Mouse (Mus musculus): ENCODE results near the gene Rims4.

The Rims4 gene

DNA sequence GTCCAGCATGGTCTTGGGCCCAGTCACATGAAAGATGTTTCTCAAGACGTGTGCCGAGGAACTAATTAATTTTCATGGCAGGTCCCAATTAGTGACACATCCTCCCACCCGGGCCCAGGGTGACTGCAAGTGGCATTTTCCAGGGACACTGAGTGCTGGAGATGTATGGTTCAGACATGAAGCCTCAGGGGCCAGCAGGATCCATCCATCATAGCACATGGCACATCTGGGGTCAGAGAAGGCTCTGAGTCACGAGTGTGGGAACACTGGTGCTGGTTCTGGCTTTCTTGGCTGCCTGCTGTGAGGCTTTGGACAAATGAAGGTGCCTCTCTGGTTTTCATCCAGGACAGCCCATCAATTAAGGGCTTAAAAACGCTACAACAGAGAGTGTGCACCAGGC lies 11.4 kb downstream of the Rims4 start:
- DNase-seq: no peak

- DNase-seq: no peak
Measured at GRCm38 (mm10) chr2:163904323-163904722, 14.2 kb downstream of the Rims4 start.

DNA sequence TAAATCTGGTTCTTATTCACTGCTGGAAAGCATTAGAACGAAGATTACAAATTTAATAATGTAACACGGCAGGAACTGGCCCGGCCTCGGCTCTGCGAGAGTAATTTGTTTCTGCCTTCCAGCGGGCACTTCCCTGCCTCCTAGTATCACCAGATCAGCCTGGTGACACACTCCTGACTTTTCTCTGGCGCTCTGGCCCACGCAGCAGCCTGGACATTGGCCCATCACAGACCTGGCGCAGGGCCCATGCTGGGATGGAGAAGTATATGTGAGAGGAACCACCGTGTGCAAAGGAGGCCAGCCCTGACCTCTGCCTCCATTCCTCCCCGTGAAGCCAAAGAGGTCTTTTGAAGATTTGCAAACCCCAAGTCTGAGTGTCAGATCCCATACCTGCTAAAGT lies 15.0 kb downstream of the Rims4 start:
- DNase-seq: no peak

DNA sequence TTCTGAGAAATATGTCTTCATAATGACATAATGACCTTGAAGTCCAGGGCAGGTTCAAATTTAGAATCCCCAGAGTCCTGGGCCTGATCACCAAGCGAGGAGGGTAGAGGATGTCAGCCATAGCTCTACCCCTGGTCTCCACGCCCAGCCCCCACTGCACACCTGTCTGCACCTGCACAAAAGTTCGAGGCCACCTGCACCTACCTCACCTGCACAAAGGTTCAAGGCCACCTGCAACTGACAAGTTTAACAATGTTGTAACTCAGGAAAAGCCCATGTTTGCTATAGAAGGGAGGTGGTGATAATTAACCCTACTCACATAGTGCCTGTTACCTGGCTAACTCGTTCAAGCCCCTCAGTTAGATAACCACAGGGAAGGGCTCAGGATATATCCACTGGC lies 16.0 kb downstream of the Rims4 start:
- no peak for DNase-seq

DNA sequence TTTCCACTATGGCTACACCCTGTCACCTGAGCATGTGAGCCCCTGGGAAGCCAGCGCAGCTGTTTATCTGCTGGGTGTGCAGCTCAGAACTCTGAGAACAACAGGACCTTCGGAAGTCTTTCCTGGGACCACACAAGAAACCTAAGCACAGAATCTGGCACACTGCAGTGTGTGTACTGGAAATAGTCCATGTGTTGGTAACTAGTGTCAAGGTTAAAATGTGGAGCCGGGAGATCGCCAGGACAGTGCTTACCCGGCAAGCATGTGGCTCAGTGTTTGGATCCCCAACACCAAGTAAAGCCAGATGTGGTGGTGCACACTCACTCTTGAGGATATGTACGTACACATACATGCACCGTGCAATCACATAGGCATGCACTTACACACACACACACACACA lies 17.4 kb downstream of the Rims4 start:
- DNase-seq: no peak

DNA sequence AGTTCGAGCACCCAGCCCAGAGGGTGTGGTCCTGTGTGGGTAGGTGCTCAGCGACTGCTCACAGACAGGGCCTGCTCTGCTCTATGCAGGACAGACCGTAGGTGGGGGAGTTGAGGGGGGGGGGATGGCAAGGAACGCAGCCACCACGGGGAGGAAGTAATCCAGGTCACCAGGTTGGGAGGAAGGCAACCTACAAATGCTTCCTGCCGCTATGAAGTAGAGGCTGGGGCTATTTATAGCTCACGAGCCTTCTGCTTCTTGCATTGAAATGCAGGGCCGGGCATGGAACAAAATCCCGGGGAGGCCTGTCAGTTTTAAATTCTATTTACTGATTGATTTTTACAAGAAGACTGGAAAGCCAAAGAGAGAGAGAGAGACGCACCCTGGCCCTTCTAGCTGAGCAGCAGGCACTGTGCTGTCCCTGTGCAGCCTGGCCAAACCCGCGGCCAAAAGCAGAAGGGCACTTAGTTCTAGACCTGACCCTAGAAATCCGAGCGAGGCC lies 18.5 kb downstream of the Rims4 start:
- DNase-seq: no peak

- DNase-seq: no peak
Measured at GRCm38 (mm10) chr2:163897988-163898535, 20.4 kb downstream of the Rims4 start.

DNA sequence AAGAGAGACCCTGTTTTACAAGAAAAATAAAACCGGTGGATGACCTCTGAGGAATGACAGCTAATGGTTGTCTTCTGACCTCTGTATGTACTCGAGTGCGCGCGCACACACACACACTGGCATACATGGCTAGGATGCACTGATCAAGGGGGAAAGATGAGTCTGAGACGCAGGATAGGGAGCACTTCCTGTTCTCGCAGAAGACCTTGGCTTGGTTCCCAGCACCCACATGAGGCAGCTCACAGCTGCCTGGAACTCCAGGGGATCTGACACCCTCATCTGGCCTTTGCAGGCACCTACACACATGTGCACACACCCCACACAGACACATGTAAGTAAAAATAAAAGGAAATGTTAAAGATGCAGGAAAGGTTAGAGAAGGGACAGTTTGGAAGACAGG lies 21.5 kb downstream of the Rims4 start:
- no peak for DNase-seq

GRCm38 (mm10) chr2:163895156-163895555 lies 23.3 kb downstream of the Rims4 start:
- DNase-seq: no peak

DNA sequence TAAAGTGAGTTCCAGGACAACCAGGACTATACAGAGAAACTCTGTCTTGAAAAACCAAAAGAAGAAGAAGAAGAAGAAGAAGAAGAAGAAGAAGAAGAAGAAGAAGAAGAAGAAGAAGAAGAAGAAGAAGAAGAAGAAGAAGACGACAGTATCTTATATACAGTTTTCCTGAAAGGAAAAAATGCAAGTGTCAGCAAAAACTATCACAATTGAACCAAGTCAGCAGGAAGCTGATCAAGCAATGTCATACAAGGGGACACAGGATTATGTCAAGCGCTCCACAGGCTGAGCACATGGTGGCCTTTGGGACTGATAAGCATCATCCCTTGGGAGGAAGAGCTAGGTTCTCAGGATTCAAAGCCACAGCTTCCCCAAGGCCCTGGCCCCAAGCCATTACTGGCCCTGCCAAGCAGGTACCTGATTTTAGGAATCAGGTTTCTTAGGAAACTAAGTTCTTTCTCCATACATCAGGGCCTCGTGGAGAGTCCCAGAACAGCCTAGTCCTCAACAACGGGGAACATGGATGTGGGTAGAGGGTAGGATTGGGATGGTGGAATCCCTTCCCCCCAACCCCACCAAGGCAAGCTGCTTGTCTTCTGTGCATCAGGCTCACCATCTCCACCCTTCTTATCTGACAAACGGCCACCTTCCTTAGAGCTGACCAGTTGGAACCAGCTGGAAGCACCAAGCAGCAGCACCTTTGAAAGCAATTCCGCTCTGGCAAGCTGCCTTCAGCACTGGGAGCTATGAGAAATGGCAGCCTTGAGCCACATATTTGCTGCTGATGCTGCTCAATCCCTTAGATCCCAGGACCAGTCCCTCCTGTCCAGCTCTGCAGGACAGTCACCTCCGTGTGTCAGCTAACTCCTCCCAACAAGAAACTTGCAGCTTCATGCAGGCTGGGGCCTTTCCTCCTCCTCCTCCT lies 24.8 kb downstream of the Rims4 start:
- no peak for DNase-seq

DNA sequence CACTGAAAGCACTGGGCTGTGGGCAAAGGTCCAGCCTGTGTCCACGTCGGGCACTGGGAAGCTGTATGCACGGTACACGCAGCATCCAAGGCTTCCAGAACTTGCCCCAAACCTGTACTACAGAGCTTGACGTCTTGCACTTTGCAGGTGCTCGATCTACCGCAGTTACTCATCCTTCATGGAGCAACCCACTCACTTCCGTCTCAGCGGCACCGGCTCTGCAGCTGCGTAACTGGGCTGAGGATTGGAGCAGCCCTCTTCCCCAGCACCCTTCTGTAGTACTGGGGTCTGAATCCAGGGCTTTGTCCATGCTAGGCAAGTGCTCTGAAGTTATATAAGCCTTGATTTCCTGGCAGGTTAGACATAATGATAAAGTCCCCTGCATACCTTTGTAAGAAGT lies 27.2 kb downstream of the Rims4 start:
- no peak for DNase-seq

- no peak for DNase-seq
Measured at GRCm38 (mm10) chr2:163890586-163890985, 27.9 kb downstream of the Rims4 start.

DNA sequence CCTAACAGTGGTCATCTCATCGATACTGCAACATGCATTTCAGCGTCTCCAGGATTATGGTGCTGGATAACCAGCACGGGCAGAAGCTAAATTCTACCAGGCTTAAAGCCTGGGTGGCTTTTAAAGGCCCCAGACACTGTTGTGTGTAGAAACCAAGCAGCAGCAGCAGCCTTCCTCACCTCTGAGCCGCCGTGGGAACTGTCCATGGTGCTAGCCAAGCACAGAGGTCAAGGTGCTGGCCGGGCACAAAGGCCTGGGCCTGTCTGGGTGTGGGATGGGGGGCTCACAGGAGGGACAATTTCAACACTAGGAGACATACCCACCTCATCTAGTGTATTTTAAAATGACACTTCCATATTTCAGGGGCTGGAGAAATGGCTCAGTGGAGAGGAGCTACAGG lies 29.1 kb downstream of the Rims4 start:
- DNase-seq: peak; percentile 82 to 83

DNA sequence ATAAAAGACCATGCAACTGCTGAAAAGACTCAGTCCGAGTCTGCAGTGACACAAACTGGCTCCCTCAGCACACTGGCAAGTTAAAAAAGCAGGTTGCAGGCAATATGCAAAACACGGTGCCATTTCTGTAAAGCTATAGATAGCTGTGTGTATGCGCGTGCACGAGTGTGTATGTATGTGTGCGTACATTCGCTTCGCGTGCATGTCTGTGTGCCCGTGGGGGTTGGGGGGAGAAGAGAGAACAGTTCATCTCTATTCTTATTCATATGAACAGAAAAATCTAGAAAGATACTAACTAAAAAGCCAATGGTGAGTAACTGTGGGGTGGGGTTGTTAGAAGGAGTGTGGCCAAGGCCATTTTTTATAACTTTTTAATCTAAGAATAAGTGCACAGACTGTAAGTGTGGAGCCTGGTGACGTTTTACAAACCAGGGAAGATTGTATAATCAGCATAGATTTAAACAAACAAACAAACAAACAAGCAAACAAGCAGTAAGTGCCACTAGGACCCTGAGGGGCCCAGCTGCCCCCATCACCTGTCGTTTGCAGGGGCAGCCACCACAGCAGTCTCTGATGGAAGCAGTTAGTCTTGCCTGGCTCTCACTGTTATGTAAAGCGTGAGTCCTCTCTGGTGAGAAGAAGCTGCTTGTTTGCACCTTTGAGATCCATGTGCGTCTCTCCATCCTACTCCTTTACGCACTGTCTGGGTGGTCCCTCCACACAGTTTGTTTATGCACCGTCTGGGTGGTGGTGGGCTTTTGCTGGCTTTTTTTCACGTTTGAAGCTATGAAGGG lies 35.4 kb downstream of the Rims4 start:
- no peak for DNase-seq

- DNase-seq: peak; percentile 36 to 50
Measured at GRCm38 (mm10) chr2:163880891-163881290, 37.6 kb downstream of the Rims4 start.

- DNase-seq: no peak
Measured at GRCm38 (mm10) chr2:163876830-163877498, 41.5 kb downstream of the Rims4 start.

DNA sequence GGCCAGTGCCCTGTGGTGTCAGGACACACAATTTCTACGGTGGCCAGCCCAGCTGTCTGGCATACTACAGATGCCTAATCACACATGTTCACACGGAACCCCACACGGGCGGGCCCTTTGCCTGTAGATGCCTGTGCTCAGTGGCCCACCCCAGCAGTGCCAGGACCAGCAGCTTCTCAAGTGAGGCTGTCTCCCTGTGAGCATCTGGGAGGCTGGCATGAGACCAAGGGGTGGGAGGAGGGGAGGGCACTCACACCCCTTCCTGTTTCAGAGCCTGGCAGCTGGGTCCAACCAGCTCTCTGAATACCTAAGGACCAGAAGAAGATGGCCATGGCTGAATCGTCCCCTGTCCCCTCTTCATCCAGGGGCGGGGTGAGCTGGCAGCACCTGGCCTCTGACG lies 43.0 kb downstream of the Rims4 start:
- DNase-seq: peak; percentile 37 to 45

- no peak for DNase-seq
Measured at GRCm38 (mm10) chr2:163874877-163875276, 43.6 kb downstream of the Rims4 start.

- no peak for DNase-seq
Measured at GRCm38 (mm10) chr2:163871906-163872305, 46.6 kb downstream of the Rims4 start.

DNA sequence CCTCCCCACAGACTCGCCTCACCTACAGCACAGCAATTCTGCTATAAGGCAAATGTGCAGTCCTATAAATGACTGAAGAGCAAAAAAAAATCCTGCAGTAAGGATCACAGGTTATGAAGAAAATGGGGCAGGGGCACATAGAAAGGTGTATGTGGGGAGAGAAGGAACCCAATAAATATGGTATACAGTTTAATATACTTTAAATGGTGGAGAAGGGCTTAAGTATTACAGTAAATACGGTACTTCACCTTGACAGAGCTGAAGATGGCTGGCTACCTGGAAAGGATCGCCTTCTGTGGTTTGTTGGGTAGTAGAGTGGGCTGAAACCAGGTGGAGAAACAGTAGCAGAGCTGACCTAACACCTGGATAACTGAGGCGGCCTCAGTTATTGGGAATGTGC lies 47.2 kb downstream of the Rims4 start:
- DNase-seq: no peak

DNA sequence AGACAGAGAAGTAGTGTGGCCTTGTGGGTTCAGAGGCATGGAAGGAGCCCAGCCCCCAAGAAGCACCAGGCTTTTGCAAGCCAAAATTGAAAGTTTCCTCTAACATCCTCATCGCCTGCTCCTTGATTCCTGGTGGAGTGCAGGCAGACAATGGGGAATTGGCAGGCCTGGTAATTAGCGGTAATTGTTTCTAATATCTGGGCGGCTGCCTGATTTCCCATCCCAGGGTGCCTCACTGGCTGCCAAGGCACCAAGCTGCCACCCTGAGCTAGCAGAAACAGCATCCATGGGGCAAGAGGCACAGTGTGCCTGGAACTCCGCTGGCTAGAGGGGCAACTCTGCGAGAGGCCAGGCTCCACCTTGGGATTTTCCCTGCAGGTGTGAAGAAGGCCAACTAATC lies 48.7 kb downstream of the Rims4 start:
- no peak for DNase-seq

- DNase-seq: no peak
Measured at GRCm38 (mm10) chr2:163866061-163866460, 52.4 kb downstream of the Rims4 start.

GRCm38 (mm10) chr2:163865311-163865710 lies 53.2 kb downstream of the Rims4 start:
- DNase-seq: no peak

All from kidney, postnatal 4 days (tissue).